Mouse (Mus musculus) heart, adult 2 months (tissue): ENCODE data around the gene Gjb3. TPM values are rescaled to one million over a fixed set of nuclear protein-coding genes. Genes with fewer than 3 reads are reported as not detected.

Source experiments
- DNase-seq, 2 experiments: peaks; one replicate each; pipeline ENCODE4 v3.0.0; 2021
- H3K27ac ChIP-seq: fragments of 200-600 bp; 2 replicates; pipeline ENCODE4 v1.8.1; 2022
- H3K27me3 ChIP-seq: fragments of 200-500 bp; 2 replicates; pipeline ENCODE4 v1.6.1; 2012; ENCODE audit warnings: mild to moderate bottlenecking, low read length, inconsistent platforms, mixed read lengths; ENCODE audit not compliant: control insufficient read depth, insufficient read depth
- H3K36me3 ChIP-seq: fragments of 200-500 bp; 2 replicates; pipeline ENCODE4 v1.6.1; 2012; ENCODE audit warnings: low read length, inconsistent platforms; ENCODE audit not compliant: control insufficient read depth, insufficient read depth
- H3K4me1 ChIP-seq: fragments of 200-500 bp; 2 replicates; pipeline ENCODE4 v1.6.1; 2011; ENCODE audit warnings: low read length; ENCODE audit not compliant: control insufficient read depth, insufficient read depth
- H3K4me3 ChIP-seq: fragments of 200-600 bp; 2 replicates; pipeline ENCODE4 v1.8.1; 2022
- H3K79me2 ChIP-seq: fragments of 200-500 bp; replicated peaks from 2 replicates; pipeline ENCODE4 v1.6.1; 2012; ENCODE audit warnings: mild to moderate bottlenecking, inconsistent platforms, low read length, moderate library complexity, mixed read lengths; ENCODE audit not compliant: control insufficient read depth, insufficient read depth
- H3K9ac ChIP-seq: fragments of 200-500 bp; 2 replicates; pipeline ENCODE4 v1.6.1; 2012; ENCODE audit warnings: low read depth, mild to moderate bottlenecking, control low read depth, inconsistent platforms, low read length, mixed read lengths
- CTCF ChIP-seq: fragments of 200-600 bp; IDR thresholded peaks from 2 replicates; pipeline ENCODE4 v1.8.1; 2022; ENCODE audit warnings: antibody characterized with exemption, mild to moderate bottlenecking, moderate library complexity
- EP300 ChIP-seq: fragments of 200-500 bp; IDR thresholded peaks from 2 replicates; pipeline ENCODE4 v1.6.1; 2011; ENCODE audit warnings: low read depth, low read length, control low read depth; ENCODE audit not compliant: insufficient read depth
- POLR2A ChIP-seq: fragments of 200-500 bp; IDR thresholded peaks from 2 replicates; pipeline ENCODE4 v1.6.1; 2011; ENCODE audit warnings: mild to moderate bottlenecking, low read depth, low read length, control low read depth; ENCODE audit not compliant: insufficient read depth
- WGBS: fragments of 180-500 bp; shearing (Covaris S2); methylation state at CpG from one replicate; pipeline ENCODE4 v1.1.7; 2018; 5-methylcytosine and 5-hydroxymethylcytosine counted together
- intact Hi-C: fragments of 180-260 bp; cut with DNase I; formaldehyde crosslinking; loops from one replicate; pipeline ENCODE4 v1.15.1; 2025
- polyA plus RNA-seq: library from polyadenylated mRNA; depleted of rRNA; stranded (reverse); fragments of >200 nt; gene quantifications from 2 replicates; pipeline ENCODE4 v1.2.3, GENCODE M21; 2012
- total RNA-seq, 2 experiments: library from RNA; stranded (reverse); gene quantifications; 2 replicates each; pipeline ENCODE4 v1.2.3; 2021

Gjb3 gene
- total and polyA plus RNA-seq, 3 experiments = 0.25 TPM; not detected in 2

- intact Hi-C loops = no loop called here
- WGBS = 5% methylated on average over 6 of the region's 6 CpGs
- H3K36me3 ChIP-seq = no peaks in the 10 kb centered on the region
- H3K4me1 ChIP-seq = no peaks in the 10 kb centered on the region
- no peak overlapping the region for H3K27ac ChIP-seq
- H3K4me3 ChIP-seq = no peak overlapping the region
- no peak overlapping the region for H3K9ac ChIP-seq
- TF ChIP-seq EP300 (no peak), CTCF (peak; percentile 76)
- no peaks in the 10 kb centered on the region for H3K79me2 ChIP-seq
- peak; percentile 64 to 80 for DNase-seq
- no peaks in the 10 kb centered on the region; the same call in 1 of the 2 replicates for H3K27me3 ChIP-seq
Observed at GRCm38 (mm10) chr4:127324759-127325158, 5.9 kb downstream of the Gjb3 start.

- TF ChIP-seq CTCF = no peak
- TF ChIP-seq EP300 = no peak
- no peak for TF ChIP-seq POLR2A
- intact Hi-C loops = no loop called here
- no peaks in the 10 kb centered on the region; the same call in 1 of the 2 replicates for H3K27me3 ChIP-seq
- no peaks in the 10 kb centered on the region for H3K4me1 ChIP-seq
- no peaks in the 10 kb centered on the region for H3K36me3 ChIP-seq
- no peak for DNase-seq
- 73% methylated on average over 10 of the region's 10 CpGs for WGBS
- no peak overlapping the region for H3K27ac ChIP-seq
- no peaks in the 10 kb centered on the region for H3K79me2 ChIP-seq
- no peak overlapping the region for H3K4me3 ChIP-seq
- H3K9ac ChIP-seq = no peak overlapping the region
Observed at GRCm38 (mm10) chr4:127324296-127324695, 6.3 kb downstream of the Gjb3 start.

- DNase-seq = no peak
- TF ChIP-seq EP300 (no peak), CTCF (no peak), POLR2A (no peak)
- WGBS = 75% methylated on average over 3 of the region's 3 CpGs
- H3K79me2 ChIP-seq = no peaks in the 10 kb centered on the region
- no peak overlapping the region for H3K9ac ChIP-seq
- H3K4me3 ChIP-seq = no peak overlapping the region
- intact Hi-C loops = no loop called here
- H3K27me3 ChIP-seq = no peaks in the 10 kb centered on the region
- no peaks in the 10 kb centered on the region for H3K36me3 ChIP-seq
- H3K27ac ChIP-seq = no peak overlapping the region
- no peaks in the 10 kb centered on the region for H3K4me1 ChIP-seq
Observed at GRCm38 (mm10) chr4:127323651-127324050, 7.0 kb downstream of the Gjb3 start.

- WGBS = under 1% methylated on average over 3 of the region's 3 CpGs
- intact Hi-C loops = loop anchor here (1.0 kb wide), 2 partner anchors 69 to 84 kb away; no protein-coding TSS in a partner anchor
- H3K36me3 ChIP-seq = no peaks in the 10 kb centered on the region
- H3K4me3 ChIP-seq = no peak overlapping the region
- no peaks in the 10 kb centered on the region for H3K4me1 ChIP-seq
- no peaks in the 10 kb centered on the region for H3K27me3 ChIP-seq
- H3K9ac ChIP-seq = no peak overlapping the region
- H3K27ac ChIP-seq = no peak overlapping the region
- H3K79me2 ChIP-seq = no peaks in the 10 kb centered on the region
- TF ChIP-seq CTCF = peak; percentile 91
- no peak for TF ChIP-seq POLR2A
- peak; percentile 91 for TF ChIP-seq EP300
- peak; percentile 54 to 60 for DNase-seq
Observed at GRCm38 (mm10) chr4:127319613-127320012, 11.0 kb downstream of the Gjb3 start.

GRCm38 (mm10) chr4:127317143-127317542 is 13.5 kb downstream of the Gjb3 start:
- no peaks in the 10 kb centered on the region for H3K36me3 ChIP-seq
- 55% methylated on average over 4 of the region's 4 CpGs for WGBS
- H3K27ac ChIP-seq = no peak overlapping the region; the same call in 1 of the 2 replicates
- no peaks in the 10 kb centered on the region for H3K4me1 ChIP-seq
- no peak overlapping the region for H3K9ac ChIP-seq
- DNase-seq = no peak
- peaks cover 3% of the 10 kb centered on the region; the same call in 1 of the 2 replicates for H3K27me3 ChIP-seq
- TF ChIP-seq EP300 (no peak), POLR2A (no peak), CTCF (peak; percentile 68)
- H3K4me3 ChIP-seq = no peak overlapping the region
- intact Hi-C loops = no loop called here
- H3K79me2 ChIP-seq = no peaks in the 10 kb centered on the region

- H3K79me2 ChIP-seq = no peaks in the 10 kb centered on the region
- WGBS = 74% methylated on average over 8 of the region's 8 CpGs
- peak in 1 of 2 experiments; percentile 53 for DNase-seq
- H3K9ac ChIP-seq = peak overlapping the region; percentile 42; the same call in 1 of the 2 replicates
- H3K27ac ChIP-seq = peak overlapping the region; percentile 59
- H3K27me3 ChIP-seq = peaks cover 3% of the 10 kb centered on the region; the same call in 1 of the 2 replicates
- H3K4me3 ChIP-seq = no peak overlapping the region
- intact Hi-C loops = loop anchor here (2.0 kb wide), 1 partner anchor 37 kb away; no protein-coding TSS in a partner anchor
- TF ChIP-seq POLR2A (0 out of 2 replicates have a peak, but pooled peaks have one; percentile 56), CTCF (no peak), EP300 (no peak)
- no peaks in the 10 kb centered on the region for H3K4me1 ChIP-seq
- no peaks in the 10 kb centered on the region for H3K36me3 ChIP-seq
Observed at GRCm38 (mm10) chr4:127315753-127316152, 14.9 kb downstream of the Gjb3 start.
